Mouse (Mus musculus): ENCODE data around the gene Slc22a16. TPM values are rescaled to one million over a fixed set of nuclear protein-coding genes. Genes with fewer than 3 reads are reported as not detected.

Gene Slc22a16
- total RNA-seq, 2 experiments from 2014 or later: not detected

DNA sequence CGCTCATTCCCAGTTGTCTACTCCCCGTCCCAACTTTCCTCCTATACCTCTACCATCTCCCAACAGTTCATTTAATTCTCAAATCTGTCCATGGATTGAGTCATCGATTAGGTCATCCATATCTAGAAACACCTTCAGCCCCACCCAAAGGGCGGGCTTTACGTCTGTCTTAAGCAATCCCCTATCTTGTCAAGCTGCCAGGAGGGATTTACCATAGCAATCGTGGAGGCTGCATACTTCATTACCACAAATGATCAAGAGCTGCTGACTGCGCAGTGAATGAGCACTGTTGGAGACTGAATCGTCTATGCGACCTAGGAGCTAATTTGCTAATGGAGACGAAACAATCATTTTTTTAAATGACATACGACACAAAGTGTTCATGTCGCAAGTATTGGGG, 78.6 kb downstream of the Slc22a16 start:
- intact Hi-C loops (cut with DNase I): no loop called here
- DNase-seq (ENCODE audit: low spot score in 2 of 2): no peak

DNA sequence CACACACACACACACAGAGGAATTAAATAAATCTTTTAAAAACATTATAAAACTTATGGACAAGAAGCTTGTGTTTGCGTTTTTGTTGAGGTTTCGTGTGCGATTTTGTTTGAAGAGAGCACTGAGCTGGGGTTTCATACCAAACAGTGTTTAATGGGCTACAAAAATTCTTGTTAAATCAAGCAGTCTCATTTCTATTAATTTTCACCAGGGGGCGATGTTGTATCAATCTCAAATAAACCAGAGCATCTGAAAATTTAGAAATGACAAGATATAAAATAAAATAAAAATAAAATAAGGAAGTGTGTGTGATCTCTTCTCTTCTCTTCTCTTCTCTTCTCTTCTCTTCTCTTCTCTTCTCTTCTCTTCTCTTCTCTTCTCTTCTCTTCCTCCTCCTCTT, 79.5 kb downstream of the Slc22a16 start:
- no peak for DNase-seq (ENCODE audit: low spot score in 2 of 2)
- intact Hi-C loops (cut with DNase I): loop anchor here (5.0 to 10.0 kb wide), 3 partner anchors 233 to 635 kb away; partner anchors contain the start of genes Cdc40 and Wasf1

DNA sequence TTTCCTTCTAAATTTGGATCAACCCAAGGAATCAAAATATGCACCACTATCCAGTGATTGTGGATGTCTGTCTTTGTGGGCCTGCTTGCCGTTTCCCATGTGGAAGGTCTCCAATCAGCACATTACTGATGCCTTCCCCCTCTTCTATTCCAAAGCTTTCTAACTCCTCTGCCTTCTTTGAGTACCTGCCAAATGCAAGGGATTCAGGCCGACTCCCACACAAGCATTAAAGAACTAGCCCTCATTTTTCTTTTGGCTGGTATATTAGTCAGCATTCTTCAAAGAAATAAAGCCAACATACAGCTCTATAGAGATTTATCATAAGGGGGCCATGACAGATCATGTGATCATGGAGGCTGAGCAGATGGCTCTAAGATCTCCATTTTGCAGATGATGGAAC, 81.5 kb downstream of the Slc22a16 start:
- DNase-seq (ENCODE audit: low spot score in 2 of 2): no peak
- intact Hi-C loops (cut with DNase I): loop anchor here (5.0 to 10.0 kb wide), 3 partner anchors 231 to 633 kb away; partner anchors contain the start of genes Cdc40 and Wasf1

Other genes starting within 250 kb of the Slc22a16 start
- gene Cdk19, start 230.8 kb upstream of the Slc22a16 start, total RNA-seq (2021): 10 to 100 TPM; 43.0 to 43.1 TPM
- 1 to 10 TPM; 5.5 to 7.2 TPM for gene Ddo, start 59.7 kb downstream of the Slc22a16 start, total RNA-seq (2021)
- 1 to 10 TPM; 1.4 to 2.7 TPM for gene Mettl24, start 112.9 kb downstream of the Slc22a16 start, total RNA-seq (2021)

All from left cerebral cortex, postnatal 14 days (tissue).